In genomic region chr4:31426169-31427030, GRCm38 (mm10) we compare ENCODE assay signal across 22 mouse cellular contexts.
DNase-seq lines count a peak whose midpoint lies in the region; ATAC-seq and TF ChIP-seq lines count a peak whose summit lies in the region.
"Had no signal": no experiment of that assay in that cellular context is flagged by ENCODE, and none has a peak within 500 bp of the region (broad histone marks: within the 10 kb centered on the region; RNA-seq: fewer than 3 reads in every experiment).

No protein-coding gene starts in this region.

- ATAC-seq in heart, embryonic 13.5 days (ENCODE audit: extremely low read depth, insufficient number of reproducible peaks, low FRiP score, low TSS enrichment): peak; percentile 63
- ATAC-seq in Patski: peak; percentile 62
- ATAC-seq in heart, embryonic 16.5 days (replicated peaks; ENCODE audit: extremely low read depth, insufficient read depth, low FRiP score): peak; percentile 81
- ATAC-seq: activated CD4-positive, CD25-positive, alpha-beta regulatory T cell, adult 4 months; forebrain, embryonic 14.5 days had no signal

- peak overlapping the region; percentile 86 for H3K27ac ChIP-seq in heart, embryonic 13.5 days (replicated peaks)
- peak overlapping the region; percentile 77 for H3K27ac ChIP-seq in heart, embryonic 16.5 days (ENCODE audit: low read length)
- H3K27ac ChIP-seq: embryonic facial prominence, embryonic 15.5 days; forebrain, embryonic 10.5 days; gastrocnemius, adult 2 months; hindbrain, embryonic 10.5 days; hindbrain, embryonic 14.5 days; intestine, embryonic 15.5 days had no signal

- H3K4me2 ChIP-seq in heart, embryonic 13.5 days: no peak overlapping the region
- H3K4me2 ChIP-seq in heart, embryonic 16.5 days (ENCODE audit: low read depth, low read length): no peak overlapping the region
- H3K4me2 ChIP-seq: embryonic facial prominence, embryonic 15.5 days; hindbrain, embryonic 14.5 days; intestine, embryonic 15.5 days had no signal

- TF ChIP-seq CTCF in Patski (IDR thresholded peaks at IDR 0.05): no peak

- in situ Hi-C loops in Patski (cut with MboI; ENCODE audit: low pct_unique_long_range_greater_than_20kb): loop anchor here (10.0 kb wide), 1 partner anchor 498 kb away; no protein-coding TSS in a partner anchor

- no peak overlapping the region for H3K9ac ChIP-seq in heart, embryonic 13.5 days
- H3K9ac ChIP-seq in heart, embryonic 16.5 days (ENCODE audit: low read length): no peak overlapping the region
- H3K9ac ChIP-seq: embryonic facial prominence, embryonic 15.5 days; hindbrain, embryonic 14.5 days; intestine, embryonic 15.5 days had no signal

- POLR2A ChIA-PET in Patski (lab: Charles Lee): interaction anchor here (0.6 kb wide), 1 partner anchor 479 kb away, joined by 3 read pairs; no protein-coding TSS in a partner anchor

- H3K4me3 ChIP-seq in heart, embryonic 13.5 days: no peak overlapping the region
- no peak overlapping the region for H3K4me3 ChIP-seq in heart, embryonic 16.5 days (ENCODE audit: low read length)
- H3K4me3 ChIP-seq: embryonic facial prominence, embryonic 15.5 days; erythroblast, embryonic 14.5 days; forebrain, embryonic 10.5 days; gastrocnemius, adult 2 months; hindbrain, embryonic 10.5 days; intestine, embryonic 15.5 days had no signal

- CTCF ChIA-PET in Patski (lab: Charles Lee): no interaction called here

- peaks cover 26% of the 10 kb centered on the region for H3K4me1 ChIP-seq in heart, embryonic 13.5 days
- H3K4me1 ChIP-seq in heart, embryonic 16.5 days (ENCODE audit: control insufficient read depth, insufficient read depth, low read length): peaks cover 10% of the 10 kb centered on the region
- H3K4me1 ChIP-seq: embryonic facial prominence, embryonic 15.5 days; hindbrain, embryonic 10.5 days had no signal

- no peaks in the 10 kb centered on the region for H3K9me3 ChIP-seq in heart, embryonic 13.5 days
- no peaks in the 10 kb centered on the region for H3K9me3 ChIP-seq in heart, embryonic 16.5 days (replicated peaks; ENCODE audit: control insufficient read depth, low read length)
- H3K9me3 ChIP-seq: embryonic facial prominence, embryonic 15.5 days; forebrain, embryonic 10.5 days; hindbrain, embryonic 10.5 days; intestine, embryonic 15.5 days had no signal

- intact Hi-C loops in heart, postnatal 36 days (cut with DNase I): no loop called here

- DNase-seq in heart, adult 9 months (ENCODE audit: low spot score in 2 of 2): peak; percentile 12 to 18
- DNase-seq in heart, postnatal 36 days: no peak
- DNase-seq in heart, adult 8-10 months (ENCODE audit: low spot score): no peak
- no peak for DNase-seq in Patski (ENCODE audit: low read depth, low spot score)
- no peak for DNase-seq in cerebellum, adult 11 months
- no peak for DNase-seq in thymus, postnatal 10 days (ENCODE audit: low spot score in 2 of 2)
- DNase-seq: adrenal gland, postnatal 14 days; cerebellum, adult 18-20 months; cerebellum, adult 9-11 months; gastrocnemius, adult 2 months; gastrocnemius, postnatal 25 days; kidney, adult 18-20 months had no signal

- 29% methylated on average over 7 of the region's 7 CpGs for WGBS in heart, embryonic 13.5 days
- WGBS in heart, embryonic 16.5 days: 30% methylated on average over 7 of the region's 7 CpGs

- no peaks in the 10 kb centered on the region for H3K36me3 ChIP-seq in heart, embryonic 13.5 days
- H3K36me3 ChIP-seq in heart, embryonic 16.5 days (ENCODE audit: control insufficient read depth, insufficient read depth): no peaks in the 10 kb centered on the region
- H3K36me3 ChIP-seq: embryonic facial prominence, embryonic 15.5 days; forebrain, embryonic 10.5 days; hindbrain, embryonic 10.5 days; intestine, embryonic 15.5 days had no signal

- H3K27me3 ChIP-seq in heart, embryonic 13.5 days (replicated peaks): no peaks in the 10 kb centered on the region
- no peaks in the 10 kb centered on the region for H3K27me3 ChIP-seq in Patski
- H3K27me3 ChIP-seq in heart, embryonic 16.5 days (ENCODE audit: control insufficient read depth, insufficient read depth, low read length): no peaks in the 10 kb centered on the region
- H3K27me3 ChIP-seq: embryonic facial prominence, embryonic 15.5 days; intestine, embryonic 15.5 days had no signal

Comparison
In these comparisons a context has a peak if more than half of its experiments do, and no peak if none do; other contexts are left out.
1. DNase-seq: peak in heart, adult 9 months (2 of 2); none in heart, postnatal 36 days (0 of 2), heart, adult 8-10 months (single experiment), Patski (single experiment), cerebellum, adult 11 months (single experiment) and thymus, postnatal 10 days (0 of 2).
2. Peak in every context shown above with its lines, with median percentiles within 50 percentile points of each other: ATAC-seq.